Mouse (Mus musculus): ENCODE measurements around the gene Mafg.

Gene Mafg

GRCm38 (mm10) chr11:120623961-120624679, 9.3 kb downstream of the Mafg start:
- DNase-seq (ENCODE audit: low read depth, low spot score), result peak; percentile 57

DNA sequence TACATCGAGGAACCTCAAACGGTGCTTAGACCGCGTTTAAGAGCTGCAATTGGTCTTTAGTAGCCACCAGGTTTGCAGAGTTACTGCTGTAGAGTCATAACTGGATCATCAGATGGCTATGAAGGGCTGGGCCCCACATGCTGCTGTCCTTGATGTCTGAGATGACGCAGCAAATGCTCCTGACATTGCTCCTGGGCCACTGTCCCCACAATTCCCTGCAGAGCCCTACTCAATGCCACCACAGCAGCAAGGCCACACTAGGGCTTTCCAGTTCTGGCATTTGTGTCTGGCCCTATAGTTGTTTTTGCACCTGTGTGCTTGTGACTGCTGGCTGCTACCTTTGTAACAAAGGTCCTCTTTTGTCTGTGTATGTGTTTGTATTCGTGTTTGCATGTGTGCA, 10.6 kb downstream of the Mafg start:
- DNase-seq (ENCODE audit: low read depth, low spot score), result no peak

DNA sequence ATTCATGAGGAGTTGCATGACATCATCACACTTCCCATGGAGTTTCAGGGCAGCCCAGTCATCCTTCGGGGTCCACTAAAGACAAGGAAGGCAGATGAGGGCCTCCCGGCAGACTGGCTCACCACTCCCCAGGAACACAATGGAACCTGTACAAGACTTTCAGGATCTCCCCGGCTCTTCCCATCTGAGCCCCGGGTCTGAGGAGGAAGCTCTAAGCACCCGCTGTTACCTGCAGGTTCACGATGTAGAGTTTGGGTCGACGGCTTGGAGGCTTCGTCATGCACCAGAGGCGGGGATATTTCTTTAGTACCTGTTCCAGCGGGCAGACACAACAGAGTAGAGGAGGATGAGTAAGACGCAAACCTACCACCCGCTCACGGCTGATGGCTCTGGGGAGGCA, 13.2 kb downstream of the Mafg start:
- DNase-seq (ENCODE audit: low read depth, low spot score), result no peak

GRCm38 (mm10) chr11:120618619-120619535, 14.5 kb downstream of the Mafg start:
- DNase-seq (ENCODE audit: low read depth, low spot score), result no peak

DNA sequence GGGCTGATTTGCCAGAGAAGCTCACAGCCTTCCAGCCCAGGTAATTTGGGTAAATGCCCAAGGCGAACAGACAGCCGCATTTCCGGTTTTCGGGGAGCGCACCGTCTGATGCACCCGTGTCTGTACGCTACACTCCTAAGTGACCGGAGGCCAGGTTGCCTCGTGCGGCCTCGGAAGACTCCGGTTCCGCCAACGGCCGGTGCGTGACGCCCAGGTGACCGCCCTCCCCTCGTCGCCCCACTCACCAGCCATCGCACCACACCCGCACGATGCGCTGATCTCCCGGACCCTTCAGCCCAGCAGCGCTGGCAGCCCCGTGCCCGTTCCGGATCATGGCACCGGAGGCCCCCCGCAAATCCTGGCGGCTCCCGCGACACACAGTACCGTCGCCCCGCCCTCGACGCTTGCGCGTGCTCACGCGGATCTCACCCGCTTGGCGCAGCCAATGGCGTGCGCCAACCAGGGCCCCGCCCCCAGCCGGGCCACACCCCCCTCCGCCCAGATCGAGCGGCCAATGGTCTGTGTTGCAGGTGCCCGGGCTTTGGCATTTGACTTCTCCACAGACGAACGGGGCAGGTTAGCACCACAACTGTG, 15.8 kb downstream of the Mafg start, which contains the start of gene Pcyt2:
Pcyt2 (minus strand) TSS at position 418 of the 594 bp plus-strand sequence.
- DNase-seq (ENCODE audit: low read depth, low spot score), result peak; percentile 94

DNA sequence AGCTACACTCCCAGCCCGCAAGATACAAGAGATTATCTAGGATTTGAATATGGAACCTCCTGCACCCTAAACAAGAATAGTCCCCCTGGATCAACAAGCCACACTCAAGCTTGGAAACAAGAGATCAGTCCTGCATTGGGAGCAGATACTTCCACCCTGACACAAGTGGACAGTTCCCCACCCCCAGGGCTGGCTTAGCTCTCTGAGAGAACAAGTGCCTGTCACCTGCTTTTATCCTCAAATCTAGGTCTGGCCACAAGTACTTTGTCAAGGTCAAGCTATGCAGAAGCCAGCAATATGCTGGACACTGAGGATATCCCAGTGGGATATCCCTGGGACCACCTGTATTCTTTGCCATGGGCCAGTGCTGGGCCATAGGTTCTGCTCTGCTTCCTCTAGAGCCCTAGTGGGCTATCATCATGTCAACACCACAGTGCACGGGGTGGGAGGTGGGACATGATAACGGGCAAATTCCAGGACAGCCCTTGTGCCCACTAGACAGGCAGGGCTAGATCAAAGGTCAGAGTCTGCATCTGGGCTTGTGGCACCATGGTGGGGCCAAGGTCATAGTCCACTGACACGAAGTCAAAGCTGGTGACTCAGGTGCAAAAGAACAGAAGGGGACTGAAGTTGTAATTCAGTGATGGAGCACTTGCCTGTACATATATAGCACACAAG, 16.6 kb downstream of the Mafg start:
- DNase-seq (ENCODE audit: low read depth, low spot score), result no peak

GRCm38 (mm10) chr11:120615606-120616203, 17.7 kb downstream of the Mafg start:
- no peak for DNase-seq (ENCODE audit: low read depth, low spot score)

DNA sequence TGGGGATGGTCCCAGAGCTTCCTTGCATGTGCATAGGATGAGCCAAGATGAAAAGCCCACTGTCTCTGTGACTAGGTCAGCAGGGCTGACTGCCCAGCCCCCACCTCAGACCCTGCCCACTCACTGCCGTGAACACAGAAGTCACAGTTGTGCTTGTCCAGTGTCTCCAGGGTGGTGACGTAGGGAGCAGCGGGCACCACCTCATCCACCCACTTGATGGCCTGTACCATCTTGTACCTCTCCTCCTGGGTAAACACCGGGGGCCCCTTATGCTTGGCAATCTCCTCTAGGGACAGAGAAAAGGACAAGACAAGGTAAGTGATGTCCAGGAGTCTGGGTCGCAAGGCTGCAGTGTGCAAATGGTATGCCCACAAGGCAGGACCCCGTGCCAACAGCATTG, 18.2 kb downstream of the Mafg start:
- no peak for DNase-seq (ENCODE audit: low read depth, low spot score)

GRCm38 (mm10) chr11:120613976-120614375, 19.4 kb downstream of the Mafg start:
- DNase-seq (ENCODE audit: low read depth, low spot score), result no peak

GRCm38 (mm10) chr11:120613481-120613972, 19.9 kb downstream of the Mafg start:
- no peak for DNase-seq (ENCODE audit: low read depth, low spot score)

GRCm38 (mm10) chr11:120612763-120613162, 20.6 kb downstream of the Mafg start:
- peak; percentile 72 for DNase-seq (ENCODE audit: low read depth, low spot score)

GRCm38 (mm10) chr11:120610477-120611046, 22.8 kb downstream of the Mafg start:
- no peak for DNase-seq (ENCODE audit: low read depth, low spot score)

DNA sequence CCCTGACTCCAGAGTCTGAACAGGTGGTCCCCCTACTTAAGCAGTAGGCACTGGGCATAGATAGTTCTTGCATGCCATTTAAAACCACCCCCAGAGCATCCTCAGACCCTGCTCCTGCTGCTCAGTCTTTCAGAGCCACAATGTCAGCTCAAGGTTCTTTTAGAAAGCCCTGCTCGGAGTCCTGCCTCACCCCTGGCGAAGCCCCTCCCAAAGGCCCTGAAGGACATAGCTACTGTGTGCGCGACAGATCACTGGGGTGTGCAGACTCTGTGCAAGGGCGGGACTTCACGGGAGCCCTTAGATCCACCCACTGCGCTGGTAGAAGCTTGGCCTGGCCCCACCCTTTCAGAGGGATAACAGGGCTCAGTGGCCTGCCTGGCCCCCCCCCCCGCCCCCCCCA, 24.1 kb downstream of the Mafg start:
- DNase-seq (ENCODE audit: low read depth, low spot score), result no peak

- DNase-seq (ENCODE audit: low read depth, low spot score), result no peak
These were observed 25.0 kb downstream of the Mafg start, which contains the start of gene Npb for GRCm38 (mm10) chr11:120608241-120609034. Npb (plus strand) TSS chr11:120608477.

- no peak for DNase-seq (ENCODE audit: low read depth, low spot score)
These were observed 26.6 kb downstream of the Mafg start for GRCm38 (mm10) chr11:120606764-120607163.

DNA sequence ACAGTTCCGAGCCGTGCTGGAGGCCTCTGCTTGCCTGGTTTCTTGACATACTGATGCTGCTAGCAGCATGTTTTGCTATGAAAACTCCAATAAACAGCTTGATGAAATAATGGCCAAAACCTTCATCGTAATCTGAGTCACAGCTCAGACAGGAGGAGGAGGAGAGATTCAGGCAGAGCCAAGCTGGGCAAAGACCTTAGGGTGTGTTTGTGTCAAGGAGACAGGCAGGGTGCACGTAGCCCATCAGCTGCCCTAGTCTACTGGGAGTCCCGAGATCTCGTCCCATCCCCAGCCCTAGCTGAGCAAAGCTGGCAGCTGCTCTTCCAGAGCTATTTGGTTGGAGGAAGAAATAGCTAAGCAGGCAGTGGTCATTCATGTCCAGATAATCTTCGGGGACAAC, 27.7 kb downstream of the Mafg start:
- DNase-seq (ENCODE audit: low read depth, low spot score), result no peak

DNA sequence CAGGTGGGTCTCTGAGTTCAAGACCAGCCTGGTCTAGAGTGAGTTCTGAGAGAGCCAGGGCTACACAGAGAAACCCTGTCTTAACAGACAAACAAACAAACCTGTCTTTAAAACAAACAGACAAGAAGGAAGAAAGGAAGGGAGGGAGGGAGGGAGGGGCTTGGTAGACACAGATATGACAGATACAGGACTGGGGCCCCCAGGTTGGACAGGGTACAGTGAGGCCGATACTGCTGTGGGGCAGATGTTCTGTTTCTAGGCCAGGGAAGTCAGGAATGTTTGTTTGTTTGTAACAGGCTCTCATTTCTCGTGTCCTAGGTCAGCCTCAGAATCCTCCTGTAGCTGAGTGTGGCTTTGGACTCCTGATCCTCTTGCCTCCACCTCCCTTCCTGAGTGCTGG, 29.9 kb downstream of the Mafg start:
- no peak for DNase-seq (ENCODE audit: low read depth, low spot score)

- DNase-seq (ENCODE audit: low read depth, low spot score), result no peak
These were observed 32.7 kb downstream of the Mafg start for GRCm38 (mm10) chr11:120600716-120601115.

- no peak for DNase-seq (ENCODE audit: low read depth, low spot score)
These were observed 34.3 kb downstream of the Mafg start for GRCm38 (mm10) chr11:120598990-120599549.

Data from mesoderm, embryonic 11.5 days (tissue).